Mouse (Mus musculus): ENCODE data around the gene Apoc1. TPM values are rescaled to one million over a fixed set of nuclear protein-coding genes. Genes with fewer than 3 reads are reported as not detected.
A peak's percentile ranks its signal among the peaks of the same experiment; 100 is the strongest.

Apoc1 gene
- polyA plus RNA-seq, 1 experiment from 2014 or later: 28.4 TPM

DNA sequence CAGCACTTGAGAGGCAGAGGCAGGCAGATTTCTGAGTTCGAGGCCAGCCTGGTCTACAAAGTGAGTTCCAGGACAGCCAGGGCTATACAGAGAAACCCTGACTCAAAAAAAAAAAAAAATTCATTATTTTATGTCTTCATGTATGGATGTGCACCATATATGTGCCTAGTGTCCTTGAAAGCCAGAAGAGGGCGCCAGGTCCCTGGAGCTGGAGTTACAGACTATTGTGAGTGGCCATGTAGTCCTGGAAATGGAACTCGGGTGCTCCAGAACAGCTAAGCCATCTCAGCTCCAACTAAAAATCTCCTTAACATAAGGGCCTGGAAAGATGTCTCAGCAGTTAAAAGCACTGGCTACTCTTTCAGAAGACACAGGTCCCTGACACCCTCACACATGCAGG, 25.7 kb downstream of the Apoc1 start:
- 0 out of 2 replicates have a peak, but pooled peaks cover 3% of the 10 kb centered on the region for H3K36me3 ChIP-seq (ENCODE audit: control insufficient read depth, insufficient read depth, low read length)
- WGBS: 69% methylated on average over 3 of the region's 3 CpGs

DNA sequence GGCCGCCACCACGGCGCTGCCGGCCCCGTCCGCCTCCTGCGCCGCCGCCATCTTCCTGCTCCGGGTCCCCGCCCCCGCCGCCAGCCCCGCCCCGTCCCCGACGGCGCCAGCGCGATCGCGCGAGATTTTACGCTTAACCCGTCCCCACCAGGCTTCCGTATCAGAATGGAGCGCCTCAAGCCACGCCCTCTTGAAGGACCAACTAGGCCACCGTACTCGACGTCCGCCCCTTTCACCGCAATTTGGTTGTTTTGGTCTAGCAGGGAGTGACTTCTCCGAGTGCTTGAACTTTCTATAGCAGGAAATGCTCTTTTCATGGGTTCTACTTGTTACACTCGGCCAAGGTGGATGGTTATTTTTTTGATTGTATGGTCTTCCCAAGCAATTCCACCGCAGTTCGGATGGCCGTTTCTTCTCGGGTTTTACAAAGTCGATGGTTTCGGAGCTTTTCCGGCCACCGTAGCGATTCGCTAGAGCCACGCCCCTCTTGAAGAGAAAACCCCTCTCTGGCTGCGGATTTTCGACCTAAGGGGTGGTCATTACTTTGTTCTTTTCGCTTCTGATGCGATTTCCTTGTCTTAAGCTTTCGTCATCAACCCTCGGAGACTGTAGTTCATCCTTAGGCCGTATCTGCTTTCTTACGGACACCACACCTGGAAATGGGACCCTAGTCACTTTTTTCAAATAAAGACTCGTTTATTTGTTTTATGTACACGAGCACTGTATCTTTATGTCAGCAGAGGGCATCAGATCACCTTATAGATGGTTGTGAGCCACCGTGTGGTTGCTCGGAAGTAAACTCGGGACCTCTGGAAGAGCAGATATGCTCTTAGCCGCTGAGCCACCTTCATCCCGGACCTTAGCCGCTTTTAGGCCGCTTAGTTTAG, 27.3 kb downstream of the Apoc1 start, which contains the start of gene Clptm1:
Gene Clptm1, minus strand, starts transcription at position 79 of the 887 bp plus-strand sequence.
- H3K4me2 ChIP-seq (ENCODE audit: low read depth, low read length): peak within 1 kb of the TSS; percentile 94
- no peaks in the 10 kb centered on the region for H3K27me3 ChIP-seq (ENCODE audit: control insufficient read depth, insufficient read depth, low read depth, low read length)
- H3K4me1 ChIP-seq (replicated peaks; ENCODE audit: control insufficient read depth, insufficient read depth, low read length): peaks cover 20% of the 10 kb centered on the region
- H3K27ac ChIP-seq (ENCODE audit: low read length): peak within 1 kb of the TSS; percentile 98
- WGBS: under 1% methylated on average over 61 of the region's 63 CpGs
- ATAC-seq (ENCODE audit: low read depth): peak; percentile 91
- peak within 1 kb of the TSS; percentile 99 for H3K4me3 ChIP-seq (ENCODE audit: low read length)
- peak within 1 kb of the TSS; percentile 99 for H3K9ac ChIP-seq (ENCODE audit: low read length)
- peaks cover 4% of the 10 kb centered on the region; the same call in 1 of the 2 replicates for H3K36me3 ChIP-seq (ENCODE audit: control insufficient read depth, insufficient read depth, low read length)
- no peaks in the 10 kb centered on the region for H3K9me3 ChIP-seq (ENCODE audit: control insufficient read depth, low read length)

More for the DNA sequence above, 25.7 kb downstream of the Apoc1 start:
- H3K4me2 ChIP-seq (ENCODE audit: low read depth, low read length): no peak overlapping the region
- no peak for ATAC-seq (ENCODE audit: low read depth)
- H3K27me3 ChIP-seq (ENCODE audit: control insufficient read depth, insufficient read depth, low read depth, low read length): no peaks in the 10 kb centered on the region
- H3K9me3 ChIP-seq (ENCODE audit: control insufficient read depth, low read length): no peaks in the 10 kb centered on the region
- H3K9ac ChIP-seq (ENCODE audit: low read length): no peak overlapping the region
- H3K4me1 ChIP-seq (replicated peaks; ENCODE audit: control insufficient read depth, insufficient read depth, low read length): peaks cover 20% of the 10 kb centered on the region
- H3K4me3 ChIP-seq (ENCODE audit: low read length): no peak overlapping the region
- no peak overlapping the region for H3K27ac ChIP-seq (ENCODE audit: low read length)

DNA sequence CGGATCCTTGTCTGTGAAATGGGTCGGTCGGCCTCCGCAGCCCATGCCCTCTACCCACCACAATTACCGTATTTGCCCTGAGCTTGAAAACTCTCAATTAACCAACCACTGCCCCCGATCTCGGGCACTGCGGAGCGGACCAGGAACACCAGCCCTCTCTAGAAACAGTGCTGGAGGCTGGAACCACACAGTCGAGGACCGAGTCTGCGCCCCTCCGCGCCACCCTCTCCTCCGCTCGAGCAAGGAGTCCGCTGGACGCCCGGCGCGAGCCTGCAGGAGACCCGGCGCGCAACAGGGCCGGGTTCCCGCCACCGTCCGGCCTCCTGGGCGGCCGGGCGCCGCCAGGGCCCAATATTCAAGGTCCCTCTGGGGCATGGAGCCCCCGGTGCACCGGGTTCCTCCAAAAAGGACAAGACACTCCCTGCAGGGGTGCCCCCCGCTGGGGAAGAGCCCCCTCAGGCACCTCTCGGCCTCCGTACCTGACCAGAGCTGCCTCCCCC, 28.0 kb downstream of the Apoc1 start:
- Histone ChIP-seq H3K4me1 (replicated peaks; ENCODE audit: control insufficient read depth, insufficient read depth, low read length) (peaks cover 20% of the 10 kb centered on the region), H3K9me3 (ENCODE audit: control insufficient read depth, low read length) (no peaks in the 10 kb centered on the region), H3K27me3 (ENCODE audit: control insufficient read depth, insufficient read depth, low read depth, low read length) (no peaks in the 10 kb centered on the region), H3K4me3 (ENCODE audit: low read length) (peak overlapping the region; percentile 99), H3K27ac (ENCODE audit: low read length) (peak overlapping the region; percentile 48), H3K4me2 (ENCODE audit: low read depth, low read length) (peak overlapping the region; percentile 94), H3K36me3 (ENCODE audit: control insufficient read depth, insufficient read depth, low read length) (peaks cover 4% of the 10 kb centered on the region; the same call in 1 of the 2 replicates), H3K9ac (ENCODE audit: low read length) (peak overlapping the region; percentile 99)
- WGBS: 0% methylated on average over 32 of the region's 37 CpGs
- ATAC-seq (ENCODE audit: low read depth): no peak

DNA sequence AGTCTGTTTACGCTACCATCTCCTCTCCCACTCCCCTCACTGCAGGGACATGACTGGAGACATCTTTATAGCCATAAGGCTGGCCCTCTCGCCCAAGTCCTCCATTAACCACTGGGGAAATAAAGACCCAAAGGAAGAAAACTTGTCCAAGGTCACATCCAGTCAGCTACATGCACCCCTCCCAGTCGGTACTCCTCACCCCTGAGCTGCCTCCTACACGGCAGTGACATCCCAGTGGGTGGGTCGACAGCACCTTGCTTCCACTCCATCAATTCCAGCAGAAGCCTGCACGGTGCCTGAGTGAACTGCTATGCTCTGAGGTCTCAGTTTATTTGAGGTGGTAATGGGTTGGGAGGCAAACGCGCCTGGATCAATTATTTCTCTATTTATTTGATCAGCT, 28.5 kb downstream of the Apoc1 start:
- ATAC-seq (ENCODE audit: low read depth): no peak
- Histone ChIP-seq H3K9ac (ENCODE audit: low read length) (peak overlapping the region; percentile 99), H3K27ac (ENCODE audit: low read length) (no peak overlapping the region), H3K4me2 (ENCODE audit: low read depth, low read length) (peak overlapping the region; percentile 94), H3K4me3 (ENCODE audit: low read length) (peak overlapping the region; percentile 99), H3K4me1 (replicated peaks; ENCODE audit: control insufficient read depth, insufficient read depth, low read length) (peaks cover 15% of the 10 kb centered on the region), H3K27me3 (ENCODE audit: control insufficient read depth, insufficient read depth, low read depth, low read length) (no peaks in the 10 kb centered on the region), H3K9me3 (ENCODE audit: control insufficient read depth, low read length) (no peaks in the 10 kb centered on the region), H3K36me3 (ENCODE audit: control insufficient read depth, insufficient read depth, low read length) (peaks cover 4% of the 10 kb centered on the region; the same call in 1 of the 2 replicates)
- 6% methylated on average over 8 of the region's 8 CpGs for WGBS

DNA sequence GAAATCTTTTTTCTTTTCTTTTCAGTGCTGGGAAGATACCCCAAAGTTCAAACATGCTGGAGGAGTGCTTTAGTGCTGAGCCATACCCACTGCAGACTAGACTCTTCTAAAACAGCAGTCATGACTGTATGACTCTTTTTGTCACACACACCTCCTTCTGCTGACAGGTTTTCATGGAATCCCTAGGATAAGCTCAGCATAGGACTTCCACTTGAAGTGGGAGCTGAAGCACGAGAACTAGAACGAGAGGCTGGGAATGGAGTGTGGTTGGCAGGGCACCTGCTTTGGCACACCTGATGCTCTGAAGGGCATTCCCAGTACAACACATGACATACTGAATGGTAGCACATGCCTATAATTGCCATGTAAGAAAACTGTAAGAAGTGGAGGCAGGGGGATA, 39.8 kb downstream of the Apoc1 start:
- no peak for ATAC-seq (ENCODE audit: low read depth)
- Histone ChIP-seq H3K4me2 (ENCODE audit: low read depth, low read length) (no peak overlapping the region), H3K36me3 (ENCODE audit: control insufficient read depth, insufficient read depth, low read length) (peaks cover 36% of the 10 kb centered on the region), H3K4me1 (replicated peaks; ENCODE audit: control insufficient read depth, insufficient read depth, low read length) (no peaks in the 10 kb centered on the region), H3K4me3 (ENCODE audit: low read length) (no peak overlapping the region), H3K9me3 (ENCODE audit: control insufficient read depth, low read length) (no peaks in the 10 kb centered on the region), H3K27me3 (ENCODE audit: control insufficient read depth, insufficient read depth, low read depth, low read length) (no peaks in the 10 kb centered on the region), H3K27ac (ENCODE audit: low read length) (no peak overlapping the region), H3K9ac (ENCODE audit: low read length) (no peak overlapping the region)
- 73% methylated on average over 2 of the region's 2 CpGs for WGBS

DNA sequence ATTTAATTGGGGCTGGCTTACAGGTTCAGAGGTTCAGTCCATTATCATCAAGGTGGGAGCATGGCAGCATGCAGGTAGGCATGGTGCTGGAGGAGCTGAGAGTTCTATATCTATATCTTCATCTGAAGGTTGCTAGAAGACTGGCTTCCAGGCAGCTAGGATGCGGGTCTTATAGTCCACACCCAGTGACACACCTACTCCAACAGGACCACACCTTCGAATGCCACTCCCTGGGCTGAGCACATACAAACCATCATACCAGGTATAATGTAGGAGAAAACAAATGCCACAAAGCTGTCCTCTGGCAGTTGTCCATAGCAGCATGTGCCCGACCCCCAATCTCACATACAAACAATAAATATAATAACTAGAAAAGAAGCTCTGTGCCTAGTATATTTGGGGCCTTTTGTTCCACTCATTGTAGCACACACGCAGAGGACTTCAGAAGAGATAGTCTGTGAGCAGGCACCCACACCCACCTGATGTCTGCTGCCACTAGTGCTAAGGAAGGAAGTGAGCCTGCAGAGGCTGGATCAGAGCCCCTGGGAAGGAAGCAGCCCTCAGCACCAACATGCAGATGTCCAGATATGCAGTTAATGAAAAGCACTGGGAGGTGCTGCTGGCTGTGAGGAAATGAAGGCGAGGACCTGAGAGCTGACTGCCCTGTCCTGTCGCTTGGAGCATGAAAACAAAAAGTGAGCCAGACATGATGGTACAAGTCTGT, 41.2 kb downstream of the Apoc1 start:
- Histone ChIP-seq H3K9me3 (ENCODE audit: control insufficient read depth, low read length) (no peaks in the 10 kb centered on the region), H3K27me3 (ENCODE audit: control insufficient read depth, insufficient read depth, low read depth, low read length) (no peaks in the 10 kb centered on the region), H3K4me1 (replicated peaks; ENCODE audit: control insufficient read depth, insufficient read depth, low read length) (no peaks in the 10 kb centered on the region), H3K36me3 (ENCODE audit: control insufficient read depth, insufficient read depth, low read length) (peaks cover 42% of the 10 kb centered on the region), H3K27ac (ENCODE audit: low read length) (no peak overlapping the region), H3K4me2 (ENCODE audit: low read depth, low read length) (no peak overlapping the region), H3K9ac (ENCODE audit: low read length) (no peak overlapping the region), H3K4me3 (ENCODE audit: low read length) (no peak overlapping the region)
- WGBS: 85% methylated on average over 6 of the region's 6 CpGs
- no peak for ATAC-seq (ENCODE audit: low read depth)

DNA sequence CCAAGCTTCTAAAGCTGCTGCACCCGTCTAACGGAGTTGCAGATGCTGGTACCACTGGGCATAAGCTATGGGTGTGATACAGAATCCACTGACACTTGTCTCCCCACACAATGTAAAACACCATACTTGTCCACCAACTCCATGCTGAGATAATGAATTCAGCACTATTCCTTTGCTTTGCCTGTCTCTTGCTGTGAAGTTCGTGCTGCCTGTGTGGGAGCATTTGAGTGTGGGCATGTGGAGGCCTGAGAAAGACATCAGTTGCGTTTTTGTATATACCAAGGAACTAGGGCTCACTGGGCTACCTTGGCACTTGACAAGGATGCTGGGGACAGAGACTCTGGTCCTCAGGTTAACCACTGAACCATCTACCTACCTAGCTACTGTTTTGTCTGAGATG, 51.2 kb downstream of the Apoc1 start:
- no peak for ATAC-seq (ENCODE audit: low read depth)
- H3K36me3 ChIP-seq (ENCODE audit: control insufficient read depth, insufficient read depth, low read length): peaks cover 35% of the 10 kb centered on the region
- 91% methylated on average over 4 of the region's 4 CpGs for WGBS
- H3K4me3 ChIP-seq (ENCODE audit: low read length): no peak overlapping the region
- H3K9me3 ChIP-seq (ENCODE audit: control insufficient read depth, low read length): no peaks in the 10 kb centered on the region
- no peaks in the 10 kb centered on the region for H3K4me1 ChIP-seq (replicated peaks; ENCODE audit: control insufficient read depth, insufficient read depth, low read length)
- H3K27ac ChIP-seq (ENCODE audit: low read length): no peak overlapping the region
- H3K27me3 ChIP-seq (ENCODE audit: control insufficient read depth, insufficient read depth, low read depth, low read length): no peaks in the 10 kb centered on the region
- no peak overlapping the region for H3K4me2 ChIP-seq (ENCODE audit: low read depth, low read length)
- no peak overlapping the region for H3K9ac ChIP-seq (ENCODE audit: low read length)
